Mouse (Mus musculus) heart, embryonic 14.5 days (tissue): Measurements from ENCODE around the gene Gpa33. TPM values are rescaled to one million over a fixed set of nuclear protein-coding genes. Genes with fewer than 3 reads are reported as not detected.
A peak's percentile ranks its signal among the peaks of the same experiment; 100 is the strongest.
"Not testable (repeated sequence)": the region's sequence is repeated elsewhere in the genome, so short reads cannot be mapped to it uniquely, and the experiment has no call there.

Experiments used
- ATAC-seq: fragments of 200-750 bp; cut with Nextera tagmentation; 2 replicates; pipeline ENCODE4 v1.8.0; 2017; ENCODE audit warnings: low read depth, moderate TSS enrichment; ENCODE audit not compliant: insufficient number of reproducible peaks, insufficient read depth, low FRiP score
- H3K27ac ChIP-seq, 2 experiments: fragments of 200-500 bp in 1 of 2; fragments of 300-500 bp in 1 of 2; sonication (generic) in 1 of 2; replicated peaks in 1 of 2; 2 replicates each; pipeline ENCODE4 v1.5.1; 2012 to 2014; ENCODE audit warnings: low read depth in 2 of 2, low read length in 2 of 2, control low read depth in 1 of 2, mild to moderate bottlenecking in 1 of 2, mixed read lengths in 1 of 2; ENCODE audit not compliant: control insufficient read depth in 1 of 2, insufficient read depth in 1 of 2
- H3K27me3 ChIP-seq: fragments of 300-500 bp; sonication (generic); 2 replicates; pipeline ENCODE4 v1.6.1; 2014; ENCODE audit warnings: mild to moderate bottlenecking, low read length, control low read depth; ENCODE audit not compliant: control insufficient read depth, insufficient read depth
- H3K36me3 ChIP-seq: fragments of 300-500 bp; sonication (generic); 2 replicates; pipeline ENCODE4 v1.6.1; 2014; ENCODE audit warnings: mild to moderate bottlenecking, control low read depth, low read length, mixed read lengths; ENCODE audit not compliant: control insufficient read depth, insufficient read depth
- H3K4me1 ChIP-seq, 2 experiments: fragments of 200-500 bp in 1 of 2; fragments of 300-500 bp in 1 of 2; sonication (generic) in 1 of 2; 2 replicates each; pipeline ENCODE4 v1.6.1; 2012 to 2014; ENCODE audit warnings: low read length in 2 of 2, control low read depth in 1 of 2, mixed read lengths in 1 of 2; ENCODE audit not compliant: control insufficient read depth in 2 of 2, insufficient read depth in 2 of 2
- H3K4me2 ChIP-seq: fragments of 300-500 bp; sonication (generic); 2 replicates; pipeline ENCODE4 v1.6.1; 2014; ENCODE audit warnings: mild to moderate bottlenecking, low read length
- H3K4me3 ChIP-seq, 2 experiments: fragments of 200-500 bp in 1 of 2; fragments of 300-500 bp in 1 of 2; sonication (generic) in 1 of 2; 2 replicates each; pipeline ENCODE4 v1.5.1; 2012 to 2014; ENCODE audit warnings: low read length in 2 of 2, mild to moderate bottlenecking in 2 of 2, control low read depth in 1 of 2, low read depth in 1 of 2, moderate library complexity in 1 of 2; ENCODE audit not compliant: control insufficient read depth in 1 of 2, insufficient read depth in 1 of 2
- H3K9ac ChIP-seq: fragments of 300-500 bp; sonication (generic); 2 replicates; pipeline ENCODE4 v1.6.1; 2014; ENCODE audit warnings: mild to moderate bottlenecking, low read length
- H3K9me3 ChIP-seq: fragments of 300-500 bp; sonication (generic); 2 replicates; pipeline ENCODE4 v1.6.1; 2016; ENCODE audit warnings: low read length, control low read depth; ENCODE audit not compliant: control insufficient read depth
- WGBS: fragments of 180-500 bp; shearing (Covaris S2); extraction: QIAGEN DNeasy Blood & Tissue Kit; methylation state at CpG from one replicate; pipeline ENCODE4 v1.1.7; 2014; 5-methylcytosine and 5-hydroxymethylcytosine counted together
- polyA plus RNA-seq: library from polyadenylated mRNA; unstranded; fragments of >200 nt; fragmentation: Nextera tagmentation; extraction: Ambion mirVana; gene quantifications from 2 replicates; pipeline ENCODE4 v1.2.1, GENCODE M21; 2014

The Gpa33 gene
- polyA plus RNA-seq, 1 experiment from 2014 or later = 0.18 TPM

- no peak for ATAC-seq
- H3K4me2 ChIP-seq = no peak overlapping the region
Observed at GRCm38 (mm10) chr1:166132367-166132766, 2.3 kb downstream of the Gpa33 start.

GRCm38 (mm10) chr1:166135091-166135740, 5.2 kb downstream of the Gpa33 start:
- no peak overlapping the region for H3K27ac ChIP-seq
- H3K9me3 ChIP-seq = no peaks in the 10 kb centered on the region
- H3K4me3 ChIP-seq = no peak overlapping the region
- H3K36me3 ChIP-seq = no peaks in the 10 kb centered on the region
- no peak for ATAC-seq
- H3K4me1 ChIP-seq = peaks cover 35 to 41% of the 10 kb centered on the region in 2 experiments
- H3K9ac ChIP-seq = no peak overlapping the region
- H3K4me2 ChIP-seq = no peak overlapping the region
- WGBS = 52% methylated on average over 5 of the region's 5 CpGs
- no peaks in the 10 kb centered on the region for H3K27me3 ChIP-seq

More at GRCm38 (mm10) chr1:166132367-166132766, 2.3 kb downstream of the Gpa33 start:
- H3K4me1 ChIP-seq = peaks cover 39 to 43% of the 10 kb centered on the region in 2 experiments
- peak overlapping the region; percentile 38; the same call in 1 of the 2 replicates for H3K9ac ChIP-seq
- H3K36me3 ChIP-seq = no peaks in the 10 kb centered on the region
- no peak overlapping the region for H3K27ac ChIP-seq
- H3K27me3 ChIP-seq = no peaks in the 10 kb centered on the region
- H3K9me3 ChIP-seq = no peaks in the 10 kb centered on the region
- no peak overlapping the region for H3K4me3 ChIP-seq
- 25% methylated on average over 4 of the region's 4 CpGs for WGBS

- WGBS = 43% methylated on average over 6 of the region's 7 CpGs
- peak overlapping the region; percentile 10 to 38; a peak in 2 of 4 replicates for H3K27ac ChIP-seq
- no peak; the same call in 1 of the 2 replicates for ATAC-seq
- no peaks in the 10 kb centered on the region for H3K27me3 ChIP-seq
- no peaks in the 10 kb centered on the region for H3K36me3 ChIP-seq
- peak overlapping the region; percentile 12; the same call in 1 of the 2 replicates for H3K4me2 ChIP-seq
- no peak overlapping the region; the same call in 1 of the 2 replicates for H3K9ac ChIP-seq
- no peak overlapping the region for H3K4me3 ChIP-seq
- peaks cover 19 to 20% of the 10 kb centered on the region in 2 experiments for H3K4me1 ChIP-seq
- no peaks in the 10 kb centered on the region for H3K9me3 ChIP-seq
Observed at GRCm38 (mm10) chr1:166137244-166137938, 7.4 kb downstream of the Gpa33 start.

GRCm38 (mm10) chr1:166138136-166138535, 8.1 kb downstream of the Gpa33 start:
- Histone ChIP-seq H3K9me3 (no peaks in the 10 kb centered on the region), H3K9ac (peak overlapping the region; percentile 41; the same call in 1 of the 2 replicates), H3K4me3 (no peak overlapping the region), H3K27ac (peak overlapping the region; percentile 10 to 38; a peak in 1 of 4 replicates), H3K4me2 (peak overlapping the region; percentile 12), H3K27me3 (no peaks in the 10 kb centered on the region), H3K4me1 (peaks cover 16 to 18% of the 10 kb centered on the region in 2 experiments), H3K36me3 (no peaks in the 10 kb centered on the region)
- WGBS = 32% methylated on average over 13 of the region's 13 CpGs
- ATAC-seq = no peak; the same call in 1 of the 2 replicates

GRCm38 (mm10) chr1:166139113-166139512, 9.1 kb downstream of the Gpa33 start:
- H3K4me2 ChIP-seq = no peak overlapping the region
- 84% methylated on average over 3 of the region's 3 CpGs for WGBS
- H3K9me3 ChIP-seq = no peaks in the 10 kb centered on the region
- no peak overlapping the region for H3K4me3 ChIP-seq
- H3K36me3 ChIP-seq = no peaks in the 10 kb centered on the region
- no peaks in the 10 kb centered on the region for H3K27me3 ChIP-seq
- H3K4me1 ChIP-seq = peaks cover 16% of the 10 kb centered on the region in 2 experiments
- H3K27ac ChIP-seq = no peak overlapping the region
- no peak overlapping the region for H3K9ac ChIP-seq
- ATAC-seq = no peak

- no peak overlapping the region for H3K27ac ChIP-seq
- no peak overlapping the region for H3K9ac ChIP-seq
- H3K36me3 ChIP-seq = no peaks in the 10 kb centered on the region
- no peaks in the 10 kb centered on the region for H3K9me3 ChIP-seq
- ATAC-seq = no peak
- H3K4me3 ChIP-seq = no peak overlapping the region
- no peaks in the 10 kb centered on the region for H3K27me3 ChIP-seq
- peaks cover 16% of the 10 kb centered on the region in 2 experiments for H3K4me1 ChIP-seq
- 71% methylated on average over 4 of the region's 4 CpGs for WGBS
- H3K4me2 ChIP-seq = no peak overlapping the region
Observed at GRCm38 (mm10) chr1:166139620-166140184, 9.7 kb downstream of the Gpa33 start.

- H3K4me3 ChIP-seq, H3K9ac ChIP-seq, H3K9me3 ChIP-seq, ATAC-seq, H3K4me2 ChIP-seq, H3K36me3 ChIP-seq, H3K27ac ChIP-seq, H3K27me3 ChIP-seq: not testable (repeated sequence)
- peaks cover 15 to 16% of the 10 kb centered on the region in 2 experiments for H3K4me1 ChIP-seq
- 88% methylated on average over 8 of the region's 9 CpGs for WGBS
Observed at GRCm38 (mm10) chr1:166141868-166142267, 11.8 kb downstream of the Gpa33 start.
